Mouse (Mus musculus): Measurements from ENCODE around the gene Pdcd10.

- TF ChIP-seq CTCF (IDR thresholded peaks at IDR 0.05; ENCODE audit: borderline replicate concordance, insufficient read depth, low read depth, low read length) (no peak), POLR2A (IDR thresholded peaks at IDR 0.05; ENCODE audit: borderline replicate concordance, insufficient read depth, low read length) (no peak)
These were observed 22.7 kb upstream of the Pdcd10 start for GRCm38 (mm10) chr3:75579352-75579751.

All from cerebellum, adult 2 months (tissue).